Mouse (Mus musculus): ENCODE data around the gene Prdx6. TPM values are rescaled to one million over a fixed set of nuclear protein-coding genes. Genes with fewer than 3 reads are reported as not detected.

Prdx6 gene
- 132 and 406 TPM in 2 replicates for polyA plus RNA-seq (2012; rRNA removed; ENCODE audit: low replicate concordance)

GRCm38 (mm10) chr1:161250604-161251416 lies at the start of gene Prdx6:
Prdx6 (minus strand) TSS chr1:161251219.

Other genes starting within 250 kb of the Prdx6 start
- 2.3 and 3.6 TPM in 2 replicates for gene Zbtb37, start 216.4 kb downstream of the Prdx6 start, polyA plus RNA-seq (2012; rRNA removed; ENCODE audit: low replicate concordance)
- gene Dars2, start 180.6 kb downstream of the Prdx6 start, polyA plus RNA-seq (2012; rRNA removed; ENCODE audit: low replicate concordance) = 22.1 and 27.2 TPM in 2 replicates
- 1.3 and 1.8 TPM in 2 replicates for gene Cenpl, start 180.5 kb downstream of the Prdx6 start, polyA plus RNA-seq (2012; rRNA removed; ENCODE audit: low replicate concordance)
- 9.4 and 12.8 TPM in 2 replicates for gene Klhl20, start 119.7 kb downstream of the Prdx6 start, polyA plus RNA-seq (2012; rRNA removed; ENCODE audit: low replicate concordance)
- 0.15 TPM in 1 of 2 replicates, not detected in the other for gene Ankrd45, start 108.5 kb downstream of the Prdx6 start, polyA plus RNA-seq (2012; rRNA removed; ENCODE audit: low replicate concordance)
- not detected in 2 replicates for gene Tex50, start 91.9 kb downstream of the Prdx6 start, polyA plus RNA-seq (2012; rRNA removed; ENCODE audit: low replicate concordance)
- 0.06 TPM in 1 of 2 replicates, not detected in the other for gene Tnfsf4, start 144.2 kb upstream of the Prdx6 start, polyA plus RNA-seq (2012; rRNA removed; ENCODE audit: low replicate concordance)
- not detected in 2 replicates for gene Tnfsf18, start 243.4 kb upstream of the Prdx6 start, polyA plus RNA-seq (2012; rRNA removed; ENCODE audit: low replicate concordance)